10 mouse cellular contexts compared by ENCODE assay signal in genomic region chr5:149283009-149283408, GRCm38 (mm10). TPM values are rescaled to one million over a fixed set of nuclear protein-coding genes. Genes with fewer than 3 reads are reported as not detected.
DNase-seq lines count a peak whose midpoint lies in the region; ATAC-seq and TF ChIP-seq lines count a peak whose summit lies in the region.
"Had no signal": no experiment of that assay in that cellular context is flagged by ENCODE, and none has a peak within 500 bp of the region (broad histone marks: within the 10 kb centered on the region; RNA-seq: fewer than 3 reads in every experiment).

No protein-coding gene starts in this region.

- ATAC-seq in cerebellum, adult (ENCODE audit: insufficient number of reproducible peaks, low FRiP score, low TSS enrichment), result no peak
- ATAC-seq in lung, embryonic 14.5 days (ENCODE audit: insufficient read depth), result no peak

- peak; percentile 65 for TF ChIP-seq CTCF in lung, embryonic 14.5 days (IDR thresholded peaks at IDR 0.05; ENCODE audit: low read depth)

- no peak overlapping the region for H3K4me3 ChIP-seq in lung, embryonic 14.5 days (ENCODE audit: low read depth, low read length)
- H3K4me3 ChIP-seq: midbrain, embryonic 12.5 days had no signal

- 86% methylated on average over 2 of the region's 2 CpGs for WGBS in lung, embryonic 14.5 days

- H3K4me1 ChIP-seq in lung, embryonic 14.5 days (ENCODE audit: insufficient read depth), result no peaks in the 10 kb centered on the region

- intact Hi-C loops in left cerebral cortex, postnatal 25 days (cut with DNase I), result no loop called here

- H3K27ac ChIP-seq in lung, embryonic 14.5 days (ENCODE audit: low read depth), result no peak overlapping the region
- H3K27ac ChIP-seq: midbrain, embryonic 12.5 days had no signal

- peak; percentile 48 to 55 for DNase-seq in cerebellum, postnatal 10 days
- DNase-seq in lung, embryonic 14.5 days, result peak; percentile 27
- DNase-seq in lung, postnatal 14 days, result no peak
- peak; percentile 29 for DNase-seq in c-Kit-negative CD71-positive TER-119-positive erythroid progenitor cells, embryonic 14.5 days (ENCODE audit: low read depth, low spot score)
- DNase-seq in splenic B cell, adult 2 months (ENCODE audit: low read depth, low spot score), result peak; percentile 61
- DNase-seq in left cerebral cortex, postnatal 25 days (ENCODE audit: low spot score in 2 of 2), result no peak
- DNase-seq in urinary bladder, postnatal 4 days (ENCODE audit: low spot score in 2 of 2), result no peak
- DNase-seq: cerebellum, adult 11 months had no signal

- peaks cover 7% of the 10 kb centered on the region; the same call in 1 of the 2 replicates for H3K9me3 ChIP-seq in lung, embryonic 14.5 days (ENCODE audit: low read depth, low read length)

- no peak overlapping the region for H3K4me2 ChIP-seq in lung, embryonic 14.5 days
- H3K4me2 ChIP-seq: midbrain, embryonic 12.5 days had no signal

- no peaks in the 10 kb centered on the region for H3K27me3 ChIP-seq in lung, embryonic 14.5 days (ENCODE audit: insufficient read depth, low read length)
- no peaks in the 10 kb centered on the region for H3K27me3 ChIP-seq in splenic B cell, adult 2 months (ENCODE audit: control insufficient read depth, insufficient read depth, low read length, poor library complexity, severe bottlenecking)

- H3K36me3 ChIP-seq in lung, embryonic 14.5 days (ENCODE audit: insufficient read depth), result no peaks in the 10 kb centered on the region
- no peaks in the 10 kb centered on the region for H3K36me3 ChIP-seq in splenic B cell, adult 2 months (ENCODE audit: control insufficient read depth, insufficient read depth, low read length, poor library complexity, severe bottlenecking)
- H3K36me3 ChIP-seq: midbrain, embryonic 12.5 days had no signal

- no peak overlapping the region for H3K9ac ChIP-seq in lung, embryonic 14.5 days
- H3K9ac ChIP-seq: midbrain, embryonic 12.5 days had no signal

RNA-seq across cellular contexts. Expression of gene Alox5ap, which starts 18.4 kb away (rescaled TPM):
- 9.3 and 20.5 TPM in 2 replicates for polyA plus RNA-seq in lung, embryonic 14.5 days (2014; fragmentation: Nextera tagmentation; extraction: Ambion mirVana)
- 10 to 100 TPM in 1 of 2 experiments, 1 to 10 TPM in 1; 6.5 to 13.3 TPM for total RNA-seq in left cerebral cortex, postnatal 25 days (2021)

Comparison
In these comparisons a context has a peak if more than half of its experiments do, and no peak if none do; other contexts are left out.
1. DNase-seq: peak in cerebellum, postnatal 10 days (2 of 2), lung, embryonic 14.5 days (single experiment), c-Kit-negative CD71-positive TER-119-positive erythroid progenitor cells, embryonic 14.5 days (single experiment) and splenic B cell, adult 2 months (single experiment); none in lung, postnatal 14 days (single experiment), left cerebral cortex, postnatal 25 days (0 of 2) and urinary bladder, postnatal 4 days (0 of 2).